Mouse (Mus musculus) heart, adult 2 months (tissue): ENCODE measurements at regions not wholly inside any gene's neighbourhood (a gene's known extent, or its start where the extent isn't known, plus 50 kb on each side); places are given as distances from the start of the nearest gene placed in this dataset.

Experiments
- CTCF ChIP-seq: fragments of 200-600 bp; IDR thresholded peaks from 2 replicates; pipeline ENCODE4 v1.8.1; 2022; ENCODE audit warnings: antibody characterized with exemption, mild to moderate bottlenecking, moderate library complexity
- POLR2A ChIP-seq: fragments of 200-500 bp; IDR thresholded peaks from 2 replicates; pipeline ENCODE4 v1.6.1; 2011; ENCODE audit warnings: mild to moderate bottlenecking, low read depth, low read length, control low read depth; ENCODE audit not compliant: insufficient read depth

GRCm38 (mm10) chr6:94755297-94755831 lies 55.4 kb upstream of the Lrig1 start:
- TF ChIP-seq CTCF (no peak), POLR2A (no peak)
